Mouse (Mus musculus) gonadal fat pad, adult 2 months (tissue): ENCODE results near the gene Foxd2. TPM values are rescaled to one million over a fixed set of nuclear protein-coding genes. Genes with fewer than 3 reads are reported as not detected.

Experiments used
- DNase-seq: peaks from one replicate; pipeline ENCODE4 v3.0.0-alpha.2; 2012; ENCODE audit warnings: low read depth
- polyA plus RNA-seq: library from polyadenylated mRNA; depleted of rRNA; stranded (reverse); fragments of >200 nt; gene quantifications from 2 replicates; pipeline ENCODE4 v1.2.3, GENCODE M21; 2012; rRNA removed

Foxd2 gene
- 0.47 and 0.53 TPM in 2 replicates for polyA plus RNA-seq

GRCm38 (mm10) chr4:114908829-114909601 is at the start of gene Foxd2:
Gene Foxd2 (minus strand): TSS chr4:114908873.
- DNase-seq = no peak

GRCm38 (mm10) chr4:114958231-114958630 is 49.6 kb upstream of the Foxd2 start:
- peak; percentile 24 for DNase-seq

DNA sequence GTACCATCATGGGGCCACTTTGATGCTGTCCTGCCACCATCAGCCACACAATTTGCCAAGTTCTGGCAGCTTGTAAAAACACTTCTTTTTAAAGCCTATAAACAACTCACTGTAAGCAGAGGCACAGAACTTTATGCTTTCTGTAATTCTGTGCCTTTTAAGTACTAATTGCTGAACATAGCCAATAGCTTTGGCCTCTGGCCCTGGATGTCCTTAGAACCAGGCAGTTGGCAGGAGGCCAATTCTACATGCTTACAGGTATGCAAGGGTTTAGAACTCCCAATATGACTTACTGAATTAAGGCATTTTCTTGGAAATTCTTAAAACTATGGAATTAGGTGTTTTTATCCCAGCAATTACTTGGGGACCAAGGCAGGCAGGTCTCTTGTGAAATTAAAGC is 48.7 kb upstream of the Foxd2 start:
- no peak for DNase-seq

DNA sequence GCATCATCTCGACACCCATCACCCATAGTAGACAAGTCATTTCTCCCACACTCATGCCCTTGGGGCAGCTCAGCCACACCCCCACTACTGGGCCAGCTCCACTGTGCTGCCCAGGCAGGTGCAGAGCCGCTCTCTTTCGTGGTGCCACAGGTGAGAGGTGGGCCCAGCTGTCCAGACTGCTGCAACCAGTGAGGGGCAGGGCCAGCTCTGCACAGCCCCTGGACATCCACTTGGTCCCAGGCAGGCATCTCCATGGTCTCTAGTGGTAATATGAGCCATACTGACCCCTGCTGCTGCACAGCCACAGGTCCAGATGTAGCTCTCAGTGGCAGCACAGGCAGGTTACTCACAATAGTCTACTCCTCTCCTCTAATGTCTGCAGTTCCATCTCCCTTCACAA is 44.5 kb upstream of the Foxd2 start:
- DNase-seq = no peak

GRCm38 (mm10) chr4:114947852-114948481 is 39.3 kb upstream of the Foxd2 start:
- DNase-seq = no peak

GRCm38 (mm10) chr4:114947395-114947794 is 38.7 kb upstream of the Foxd2 start:
- DNase-seq = no peak

GRCm38 (mm10) chr4:114946416-114946815 is 37.7 kb upstream of the Foxd2 start:
- DNase-seq = no peak

GRCm38 (mm10) chr4:114945021-114945420 is 36.3 kb upstream of the Foxd2 start:
- no peak for DNase-seq

DNA sequence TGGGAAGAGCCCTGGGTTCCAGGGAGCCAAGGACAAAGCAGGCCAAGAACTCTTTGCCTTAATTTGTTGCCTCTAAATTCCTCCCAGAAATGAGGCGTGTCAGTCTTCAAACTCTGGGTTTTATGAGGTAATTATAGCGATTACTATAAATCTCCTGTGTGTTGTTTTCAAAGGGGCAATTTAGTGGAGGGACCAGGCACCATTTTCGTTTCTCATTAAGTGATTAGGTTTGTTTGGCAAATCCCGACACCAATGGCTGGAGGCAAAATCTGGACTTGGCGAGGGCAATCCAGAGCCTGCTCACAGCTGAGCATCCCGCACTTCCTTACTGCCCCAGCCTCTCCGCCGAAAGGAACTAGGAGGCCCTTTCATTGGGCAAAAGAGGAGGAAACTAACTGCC is 33.9 kb upstream of the Foxd2 start:
- DNase-seq = no peak

DNA sequence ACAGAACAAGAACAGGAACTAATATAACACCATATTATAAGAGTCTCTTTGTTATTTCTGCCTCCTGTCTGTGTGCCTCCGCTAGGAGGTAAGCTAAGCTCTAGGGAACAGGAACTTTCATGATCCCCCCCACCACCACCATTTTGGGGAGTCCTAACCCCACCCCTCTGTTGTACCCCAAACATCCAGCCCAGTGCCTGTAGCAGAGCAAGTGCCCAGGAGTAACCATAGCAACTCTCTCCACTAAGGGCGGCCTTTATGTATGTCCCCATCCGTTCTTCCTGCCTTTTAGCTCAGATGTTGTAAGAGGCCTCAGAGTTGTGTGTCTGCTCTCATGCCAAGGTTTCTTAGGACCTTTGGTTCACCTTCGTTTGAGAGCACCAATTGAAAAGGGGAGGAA is 33.4 kb upstream of the Foxd2 start:
- no peak for DNase-seq

DNA sequence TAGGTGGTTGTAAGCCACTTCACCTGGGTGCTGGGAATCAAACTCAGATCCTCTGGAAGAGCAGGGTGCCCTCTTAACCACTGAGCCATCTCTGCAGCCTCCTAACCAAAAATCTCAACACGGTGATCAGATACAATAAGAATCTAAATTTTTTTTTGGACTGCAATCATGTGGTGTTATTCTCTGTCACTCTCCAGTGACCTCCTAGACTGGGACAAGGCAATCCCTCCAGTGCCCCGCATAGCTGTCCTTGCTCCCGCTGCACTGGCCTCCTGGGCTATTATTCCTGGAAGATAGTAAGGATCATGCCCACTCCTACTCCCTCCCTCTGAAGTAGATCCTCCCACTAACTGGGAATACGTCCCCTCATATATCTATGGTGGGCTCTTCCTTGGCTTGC is 32.6 kb upstream of the Foxd2 start:
- no peak for DNase-seq

DNA sequence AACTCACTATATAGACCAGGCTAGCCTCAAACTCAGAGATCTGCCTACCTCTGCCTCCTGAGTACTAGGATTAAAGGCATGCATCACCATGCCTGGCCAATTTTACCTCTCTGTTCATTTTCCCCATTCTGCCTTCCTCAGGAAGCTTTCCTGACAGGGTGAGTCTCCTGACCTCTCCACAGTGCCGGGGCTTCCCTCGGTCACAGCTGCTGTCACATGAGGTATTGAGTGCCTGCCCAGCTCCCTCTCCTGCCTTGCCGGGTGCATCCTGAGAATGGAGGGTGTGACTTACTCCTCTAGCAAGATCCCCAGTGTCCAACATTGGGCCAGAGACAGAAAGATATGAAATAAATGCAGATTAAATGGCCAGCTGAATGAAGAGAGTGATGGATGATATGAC is 29.6 kb upstream of the Foxd2 start:
- no peak for DNase-seq

- DNase-seq = no peak
These were observed 28.9 kb upstream of the Foxd2 start for GRCm38 (mm10) chr4:114937459-114938047.

DNA sequence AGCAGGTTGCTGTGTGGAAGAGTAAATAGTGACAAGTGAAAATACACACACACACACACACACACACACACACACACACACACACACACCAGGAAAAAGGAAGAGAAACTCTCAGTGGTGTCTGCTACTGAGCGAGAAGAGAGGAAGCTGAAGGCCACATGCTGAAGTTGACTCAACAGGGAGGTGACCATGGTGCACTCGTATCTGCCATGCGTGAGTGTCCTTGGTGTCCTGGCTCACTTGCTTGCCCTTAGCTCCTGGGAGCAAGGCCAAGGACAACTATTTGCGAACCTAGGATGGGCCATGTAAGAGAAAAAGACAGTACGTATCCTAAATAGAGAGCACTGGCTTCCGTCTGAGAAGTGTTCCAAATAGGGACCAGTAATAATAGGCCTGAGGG is 25.5 kb upstream of the Foxd2 start:
- no peak for DNase-seq

GRCm38 (mm10) chr4:114932747-114933146 is 24.1 kb upstream of the Foxd2 start:
- DNase-seq = no peak

DNA sequence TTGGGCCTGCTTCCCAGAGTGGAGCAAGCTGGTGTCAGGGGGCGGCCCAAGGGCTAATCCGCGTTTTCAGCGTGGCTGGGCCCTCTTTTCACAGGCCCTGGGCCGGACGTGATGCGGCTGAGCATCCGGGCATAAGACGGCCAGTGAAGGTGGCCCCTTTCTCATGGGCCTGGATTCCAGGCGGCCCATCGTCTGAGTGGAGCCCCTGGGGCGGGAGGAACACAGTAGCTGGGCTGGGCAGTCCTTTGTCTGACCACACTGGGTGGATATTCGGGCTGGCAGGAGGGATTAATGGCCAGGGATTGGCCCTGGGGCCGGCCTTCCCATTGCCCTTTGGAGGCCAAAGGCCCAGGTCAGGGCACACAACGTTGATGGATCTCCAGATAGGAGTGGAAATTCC is 20.5 kb upstream of the Foxd2 start:
- DNase-seq = no peak

- DNase-seq = no peak
These were observed 17.2 kb upstream of the Foxd2 start, which contains the start of gene Foxe3 for GRCm38 (mm10) chr4:114925917-114926312. Gene Foxe3 (minus strand): TSS chr4:114926013.

DNA sequence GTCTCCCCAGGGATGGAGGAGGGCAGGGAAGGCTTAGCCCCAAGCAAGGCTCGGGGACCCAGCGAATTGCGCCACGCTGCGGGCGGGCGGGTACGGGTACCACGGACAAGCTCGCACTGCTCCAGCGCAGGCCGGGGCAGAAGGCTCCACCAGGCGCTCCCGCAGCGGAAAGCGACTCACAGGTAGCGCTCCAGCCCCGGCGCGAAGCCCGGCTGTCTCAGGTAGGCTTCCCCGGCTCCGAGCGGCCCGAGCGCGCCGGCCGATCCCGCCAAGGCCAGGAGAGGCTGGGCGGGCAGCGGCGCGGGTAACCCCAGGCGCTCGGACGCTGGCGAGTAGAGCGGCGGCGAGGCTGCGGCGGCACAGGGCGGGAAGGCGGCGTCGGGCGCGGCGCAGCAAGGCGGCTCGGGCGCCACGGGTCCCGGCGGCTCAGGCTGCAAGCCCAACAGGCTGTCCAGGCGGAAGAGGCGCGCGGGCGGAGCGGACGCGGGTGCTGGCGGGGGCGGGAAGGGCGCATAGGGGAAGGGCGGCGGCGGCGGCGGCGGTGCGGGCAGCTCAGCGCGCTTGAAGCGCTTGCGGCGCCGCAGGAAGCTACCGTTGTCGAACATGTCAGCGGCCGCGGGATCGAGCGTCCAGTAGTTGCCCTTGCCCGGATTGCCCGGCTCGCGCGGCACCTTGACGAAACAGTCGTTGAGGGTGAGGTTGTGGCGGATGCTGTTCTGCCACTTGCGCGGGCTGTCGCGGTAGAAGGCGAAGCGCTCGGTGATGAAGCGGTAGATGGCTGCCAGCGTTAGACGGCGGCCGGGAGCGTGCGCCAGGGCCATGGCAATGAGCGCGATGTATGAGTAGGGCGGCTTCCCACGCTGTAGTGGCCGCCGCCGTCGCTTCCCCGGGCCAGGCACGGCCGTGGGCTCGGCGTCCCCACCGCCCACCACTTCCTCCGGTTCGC is 16.6 kb upstream of the Foxd2 start:
- no peak for DNase-seq

DNA sequence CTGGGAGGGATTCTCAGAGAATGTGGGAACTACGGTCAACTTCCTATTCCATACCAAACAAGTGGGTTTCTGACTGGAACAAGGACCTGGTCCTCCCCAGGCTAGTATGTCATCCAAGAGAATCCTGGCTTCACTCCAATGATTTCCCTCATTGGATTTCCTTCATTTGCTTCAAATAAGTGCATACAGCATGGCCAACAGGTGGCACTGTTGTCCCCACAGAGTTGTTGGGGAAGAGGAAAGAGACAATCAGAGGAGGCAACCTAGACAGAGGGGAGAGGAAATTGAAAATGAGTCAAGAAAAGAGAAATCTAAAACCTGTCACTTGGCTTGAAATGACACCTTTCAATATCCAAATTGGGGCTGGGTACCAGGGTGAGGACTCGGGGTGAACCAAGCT is 8.4 kb upstream of the Foxd2 start:
- DNase-seq = no peak

GRCm38 (mm10) chr4:114916056-114916455 is 7.4 kb upstream of the Foxd2 start:
- no peak for DNase-seq

- no peak for DNase-seq
These were observed 4.9 kb upstream of the Foxd2 start for GRCm38 (mm10) chr4:114913594-114913962.
